ENCODE assay signal across 8 mouse cellular contexts in genomic region chr5:65765635-65765911, GRCm38 (mm10). TPM values are rescaled to one million over a fixed set of nuclear protein-coding genes. Genes with fewer than 3 reads are reported as not detected.
DNase-seq lines count a peak whose midpoint lies in the region; ATAC-seq and TF ChIP-seq lines count a peak whose summit lies in the region.

No protein-coding gene starts in this region.

- no peak for ATAC-seq in kidney, embryonic 14.5 days (ENCODE audit: low FRiP score, low TSS enrichment)
- no peak for ATAC-seq in hindbrain, embryonic 13.5 days (ENCODE audit: low FRiP score)
- no peak for ATAC-seq in midbrain, embryonic 13.5 days
- no peak for ATAC-seq in monocyte, adult 5-6 weeks (replicated peaks; ENCODE audit: insufficient number of reproducible peaks, low FRiP score, low TSS enrichment, poor library complexity, severe bottlenecking)

- no peak for TF ChIP-seq POLR2A in cortical plate, adult 2 months (IDR thresholded peaks at IDR 0.05; ENCODE audit: extremely low read depth, insufficient read depth, low read length)

- no peak overlapping the region for H3K27ac ChIP-seq in kidney, embryonic 14.5 days (ENCODE audit: low read depth, low read length)
- no peak overlapping the region for H3K27ac ChIP-seq in cortical plate, adult 2 months (ENCODE audit: insufficient read depth, low read length)
- H3K27ac ChIP-seq in hindbrain, embryonic 13.5 days = peak overlapping the region; percentile 100
- H3K27ac ChIP-seq in midbrain, embryonic 13.5 days = peak overlapping the region; percentile 100; the same call in 1 of the 2 replicates

- no peaks in the 10 kb centered on the region for H3K9me3 ChIP-seq in kidney, embryonic 14.5 days (ENCODE audit: control insufficient read depth, low read length)
- no peaks in the 10 kb centered on the region for H3K9me3 ChIP-seq in hindbrain, embryonic 13.5 days
- no peaks in the 10 kb centered on the region for H3K9me3 ChIP-seq in midbrain, embryonic 13.5 days

- H3K9ac ChIP-seq in kidney, embryonic 14.5 days (ENCODE audit: low read depth, low read length) = peak overlapping the region; percentile 100; the same call in 1 of the 2 replicates
- H3K9ac ChIP-seq in hindbrain, embryonic 13.5 days = peak overlapping the region; percentile 58
- peak overlapping the region; percentile 42 for H3K9ac ChIP-seq in midbrain, embryonic 13.5 days (replicated peaks)

- H3K36me3 ChIP-seq in kidney, embryonic 14.5 days (ENCODE audit: control insufficient read depth, insufficient read depth, low read length) = peaks cover 3% of the 10 kb centered on the region; the same call in 1 of the 2 replicates
- H3K36me3 ChIP-seq in hindbrain, embryonic 13.5 days = no peaks in the 10 kb centered on the region
- H3K36me3 ChIP-seq in midbrain, embryonic 13.5 days = no peaks in the 10 kb centered on the region

- H3K4me3 ChIP-seq in kidney, embryonic 14.5 days (ENCODE audit: low read length) = peak overlapping the region; percentile 78
- H3K4me3 ChIP-seq in cortical plate, adult 2 months (ENCODE audit: insufficient read depth, low read length) = peak overlapping the region; percentile 66; the same call in 1 of the 2 replicates
- H3K4me3 ChIP-seq in hindbrain, embryonic 13.5 days = peak overlapping the region; percentile 84
- peak overlapping the region; percentile 78 for H3K4me3 ChIP-seq in midbrain, embryonic 13.5 days (replicated peaks)

- H3K4me1 ChIP-seq in kidney, embryonic 14.5 days (ENCODE audit: control insufficient read depth, insufficient read depth, low read length) = peaks cover 5% of the 10 kb centered on the region; the same call in 1 of the 2 replicates
- H3K4me1 ChIP-seq in cortical plate, adult 2 months (ENCODE audit: control insufficient read depth, insufficient read depth, low read length) = no peaks in the 10 kb centered on the region; the same call in 1 of the 2 replicates
- peaks cover 21% of the 10 kb centered on the region for H3K4me1 ChIP-seq in hindbrain, embryonic 13.5 days (replicated peaks)
- peaks cover 25% of the 10 kb centered on the region for H3K4me1 ChIP-seq in midbrain, embryonic 13.5 days (replicated peaks)

- no peak for DNase-seq in kidney, postnatal 10 days
- DNase-seq in ovary, postnatal 10 days (ENCODE audit: low spot score) = no peak
- no peak for DNase-seq in lung, adult 18-20 months

- H3K4me2 ChIP-seq in kidney, embryonic 14.5 days (replicated peaks; ENCODE audit: low read depth, low read length) = peak overlapping the region; percentile 60
- H3K4me2 ChIP-seq in hindbrain, embryonic 13.5 days = peak overlapping the region; percentile 74
- H3K4me2 ChIP-seq in midbrain, embryonic 13.5 days (replicated peaks) = peak overlapping the region; percentile 84

- WGBS in kidney, embryonic 14.5 days = 53% methylated on average over 5 of the region's 5 CpGs
- 53% methylated on average over 5 of the region's 5 CpGs for WGBS in hindbrain, embryonic 13.5 days
- 56% methylated on average over 5 of the region's 5 CpGs for WGBS in midbrain, embryonic 13.5 days

- TF ChIP-seq CTCF in cortical plate, adult 2 months (IDR thresholded peaks at IDR 0.05; ENCODE audit: extremely low read depth, insufficient read depth, low read length) = no peak

- no peaks in the 10 kb centered on the region for H3K27me3 ChIP-seq in kidney, embryonic 14.5 days (ENCODE audit: control insufficient read depth, insufficient read depth, low read length)
- H3K27me3 ChIP-seq in hindbrain, embryonic 13.5 days = no peaks in the 10 kb centered on the region
- no peaks in the 10 kb centered on the region for H3K27me3 ChIP-seq in midbrain, embryonic 13.5 days

RNA-seq across cellular contexts. Expression of gene N4bp2, which starts 2.3 kb away (rescaled TPM):
- polyA plus RNA-seq in kidney, embryonic 14.5 days (2014; fragmentation: Nextera tagmentation; extraction: Ambion mirVana) = 34.1 and 57.3 TPM in 2 replicates
- polyA plus RNA-seq in cortical plate, adult 2 months (2012; rRNA removed) = 3.7 and 3.8 TPM in 2 replicates
- polyA plus RNA-seq in hindbrain, embryonic 13.5 days (2015; fragmentation: Nextera tagmentation; extraction: Ambion mirVana) = 19.2 and 19.4 TPM in 2 replicates
- 26.3 and 27.0 TPM in 2 replicates for polyA plus RNA-seq in midbrain, embryonic 13.5 days (2015; fragmentation: Nextera tagmentation; extraction: Ambion mirVana)
- total RNA-seq in monocyte, adult 5-6 weeks (2017) = 28.2 to 33.1 TPM (median 28.9 TPM) in 3 replicates

Comparison
In these comparisons a context has a peak if more than half of its experiments do, and no peak if none do; other contexts are left out.
1. H3K27ac ChIP-seq: peak in hindbrain, embryonic 13.5 days (single experiment) and midbrain, embryonic 13.5 days (single experiment); none in kidney, embryonic 14.5 days (single experiment) and cortical plate, adult 2 months (single experiment).
2. H3K9ac ChIP-seq: peak in every context shown above with its lines; median percentile 100 in kidney, embryonic 14.5 days; 58 in hindbrain, embryonic 13.5 days; 42 in midbrain, embryonic 13.5 days.
3. Peak in every context shown above with its lines, with median percentiles within 50 percentile points of each other: H3K4me2 ChIP-seq and H3K4me3 ChIP-seq.